Mouse (Mus musculus) limb, embryonic 15.5 days (tissue): ENCODE measurements around the gene Esrrg. TPM values are rescaled to one million over a fixed set of nuclear protein-coding genes. Genes with fewer than 3 reads are reported as not detected.

Source experiments
- ATAC-seq: fragments of 200-750 bp; cut with Nextera tagmentation; 2 replicates; pipeline ENCODE4 v1.8.0; 2017; ENCODE audit warnings: low read depth, moderate TSS enrichment; ENCODE audit not compliant: insufficient number of reproducible peaks, low FRiP score, low TSS enrichment
- H3K27ac ChIP-seq: fragments of 300-500 bp; sonication (generic); 2 replicates; pipeline ENCODE4 v1.5.1; 2015; ENCODE audit warnings: moderate library complexity, mild to moderate bottlenecking, inconsistent platforms
- H3K27me3 ChIP-seq: fragments of 300-500 bp; sonication (generic); 2 replicates; pipeline ENCODE4 v1.6.1; 2015; ENCODE audit warnings: inconsistent platforms
- H3K36me3 ChIP-seq: fragments of 300-500 bp; sonication (generic); 2 replicates; pipeline ENCODE4 v1.6.1; 2015; ENCODE audit warnings: inconsistent platforms
- H3K4me1 ChIP-seq: fragments of 300-500 bp; sonication (generic); 2 replicates; pipeline ENCODE4 v1.6.1; 2015; ENCODE audit warnings: inconsistent platforms
- H3K4me2 ChIP-seq: fragments of 300-500 bp; sonication (generic); 2 replicates; pipeline ENCODE4 v1.6.1; 2015; ENCODE audit warnings: mild to moderate bottlenecking, inconsistent platforms
- H3K4me3 ChIP-seq: fragments of 300-500 bp; sonication (generic); 2 replicates; pipeline ENCODE4 v1.5.1; 2015; ENCODE audit warnings: mild to moderate bottlenecking, inconsistent platforms
- H3K9ac ChIP-seq: fragments of 300-500 bp; sonication (generic); 2 replicates; pipeline ENCODE4 v1.6.1; 2015; ENCODE audit warnings: inconsistent platforms
- H3K9me3 ChIP-seq: fragments of 300-500 bp; sonication (generic); 2 replicates; pipeline ENCODE4 v1.6.1; 2016; ENCODE audit warnings: inconsistent platforms
- WGBS: fragments of 180-500 bp; shearing (Covaris S2); methylation state at CpG from one replicate; pipeline ENCODE4 v1.1.7; 2015; 5-methylcytosine and 5-hydroxymethylcytosine counted together
- polyA plus RNA-seq: library from polyadenylated mRNA; unstranded; fragments of >200 nt; fragmentation: Nextera tagmentation; extraction: Ambion mirVana; gene quantifications from 2 replicates; pipeline ENCODE4 v1.2.1, GENCODE M21; 2015

Gene Esrrg
- polyA plus RNA-seq, 1 experiment from 2014 or later = 1.8 TPM

DNA sequence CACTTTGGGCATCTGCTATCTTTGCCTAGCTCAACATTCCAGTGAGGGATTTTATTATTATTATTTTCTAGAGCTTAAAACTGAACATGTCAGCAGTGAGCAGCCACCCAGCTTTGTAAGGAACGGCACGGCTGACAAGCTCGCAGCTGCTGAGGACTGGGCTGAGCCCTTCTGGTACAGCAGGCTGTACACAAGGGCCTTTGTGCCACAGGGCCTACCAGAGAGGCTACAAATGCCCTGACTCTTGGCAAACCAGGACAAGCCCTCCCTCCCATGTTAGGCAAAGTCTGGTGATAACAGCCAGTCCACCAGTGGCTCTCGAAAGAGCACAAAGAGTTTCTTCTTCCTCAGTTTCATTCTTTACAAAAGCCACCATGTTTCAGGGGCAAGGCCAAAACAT lies 75.9 kb downstream of the Esrrg start:
- no peak overlapping the region for H3K4me3 ChIP-seq
- H3K27ac ChIP-seq = no peak overlapping the region
- no peak for ATAC-seq
- no peaks in the 10 kb centered on the region for H3K27me3 ChIP-seq
- no peaks in the 10 kb centered on the region for H3K4me1 ChIP-seq
- no peak overlapping the region for H3K9ac ChIP-seq
- H3K36me3 ChIP-seq = no peaks in the 10 kb centered on the region
- H3K9me3 ChIP-seq = no peaks in the 10 kb centered on the region
- H3K4me2 ChIP-seq = no peak overlapping the region
- 67% methylated on average over 4 of the region's 4 CpGs for WGBS

DNA sequence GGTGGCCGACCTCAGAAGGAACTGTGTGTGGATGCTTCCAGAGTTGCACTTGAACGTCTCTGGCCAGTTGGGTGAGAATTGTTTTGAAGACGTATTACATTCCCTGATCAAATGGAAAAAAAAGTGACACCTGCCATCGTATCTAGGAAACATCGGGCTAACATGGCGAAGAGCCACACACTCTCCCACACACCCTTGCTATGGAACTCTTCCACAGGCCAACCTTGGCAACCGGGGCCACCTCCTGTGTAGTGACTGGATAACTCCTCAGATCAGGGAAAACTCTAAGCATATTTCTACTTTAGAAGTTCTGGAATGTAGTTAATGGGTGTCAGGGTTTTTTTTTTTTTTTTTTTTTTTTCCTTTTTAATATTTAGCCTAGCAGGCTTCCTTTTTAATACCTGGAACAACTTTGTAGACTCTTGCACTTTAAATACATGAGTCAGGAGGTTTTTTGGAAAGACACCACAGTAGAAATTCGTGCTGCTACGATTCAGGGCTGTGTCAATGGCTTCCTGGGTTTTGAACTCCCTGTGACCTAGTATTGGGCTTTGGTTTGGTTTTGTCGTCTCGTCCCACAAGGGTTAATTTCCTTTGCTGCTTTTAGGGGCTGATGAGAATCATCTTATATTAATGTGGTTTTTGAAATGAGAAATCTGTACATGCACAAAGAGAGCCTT lies 83.4 kb downstream of the Esrrg start:
- WGBS = 80% methylated on average over 11 of the region's 11 CpGs
- Histone ChIP-seq H3K27me3 (no peaks in the 10 kb centered on the region), H3K9ac (no peak overlapping the region), H3K9me3 (no peaks in the 10 kb centered on the region), H3K36me3 (no peaks in the 10 kb centered on the region), H3K27ac (no peak overlapping the region), H3K4me3 (no peak overlapping the region), H3K4me2 (no peak overlapping the region), H3K4me1 (no peaks in the 10 kb centered on the region)
- no peak for ATAC-seq

DNA sequence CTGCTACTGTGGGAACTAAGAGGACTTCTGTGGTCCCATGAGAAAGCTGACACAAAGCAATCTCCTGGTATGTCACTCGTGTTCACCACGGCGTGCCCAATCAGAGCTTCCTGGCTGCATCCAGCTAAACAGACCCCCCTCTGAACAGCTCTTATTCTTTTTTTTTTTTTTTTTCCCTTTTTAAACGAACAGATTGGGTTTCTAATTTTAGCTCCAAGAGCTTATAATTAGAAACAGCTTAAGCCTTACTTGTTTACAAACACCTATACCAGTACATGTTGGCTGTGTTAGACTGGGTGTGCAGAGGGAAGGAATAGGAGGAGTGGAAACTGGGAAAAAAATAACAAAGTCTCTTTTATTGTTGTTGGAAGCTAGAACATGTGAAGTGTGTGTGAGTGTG lies 86.3 kb downstream of the Esrrg start:
- no peaks in the 10 kb centered on the region for H3K4me1 ChIP-seq
- H3K9ac ChIP-seq = no peak overlapping the region
- ATAC-seq = no peak
- no peaks in the 10 kb centered on the region for H3K9me3 ChIP-seq
- no peak overlapping the region for H3K4me3 ChIP-seq
- H3K27ac ChIP-seq = no peak overlapping the region
- H3K27me3 ChIP-seq = no peaks in the 10 kb centered on the region
- H3K36me3 ChIP-seq = no peaks in the 10 kb centered on the region
- no peak overlapping the region for H3K4me2 ChIP-seq
- WGBS = 36% methylated on average over 4 of the region's 4 CpGs

DNA sequence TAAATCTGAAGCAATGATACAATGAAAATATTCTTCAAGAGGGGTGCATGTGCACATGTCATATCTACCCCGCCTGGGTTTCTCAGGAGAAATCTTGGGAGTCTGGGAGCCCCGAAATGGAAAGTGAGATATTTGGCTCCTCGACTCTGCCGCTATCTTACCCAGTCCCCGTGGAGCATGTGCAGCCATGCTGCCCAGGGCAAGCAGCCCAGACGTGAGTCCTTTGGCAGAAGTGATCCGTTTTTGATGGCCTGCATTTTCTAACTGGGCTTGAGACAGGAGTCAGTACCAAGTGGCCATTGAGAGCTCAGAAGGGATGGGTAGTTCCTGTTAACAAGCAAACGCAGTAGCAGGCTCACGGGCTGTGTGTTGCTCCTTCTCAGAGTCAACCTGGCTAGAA lies 89.6 kb downstream of the Esrrg start:
- 86% methylated on average over 9 of the region's 9 CpGs for WGBS
- Histone ChIP-seq H3K9ac (no peak overlapping the region), H3K36me3 (no peaks in the 10 kb centered on the region), H3K4me2 (no peak overlapping the region), H3K27ac (no peak overlapping the region), H3K27me3 (no peaks in the 10 kb centered on the region), H3K4me3 (no peak overlapping the region), H3K4me1 (no peaks in the 10 kb centered on the region), H3K9me3 (no peaks in the 10 kb centered on the region)
- no peak for ATAC-seq

GRCm38 (mm10) chr1:187700963-187701362 lies 92.4 kb downstream of the Esrrg start:
- Histone ChIP-seq H3K36me3 (no peaks in the 10 kb centered on the region), H3K9ac (no peak overlapping the region), H3K4me1 (no peaks in the 10 kb centered on the region), H3K27ac (no peak overlapping the region), H3K9me3 (no peaks in the 10 kb centered on the region), H3K4me2 (no peak overlapping the region), H3K4me3 (no peak overlapping the region), H3K27me3 (no peaks in the 10 kb centered on the region)
- WGBS = 78% methylated on average over 2 of the region's 2 CpGs
- no peak for ATAC-seq

- Histone ChIP-seq H3K4me1 (no peaks in the 10 kb centered on the region), H3K9ac (no peak overlapping the region), H3K36me3 (no peaks in the 10 kb centered on the region), H3K4me2 (no peak overlapping the region), H3K27me3 (no peaks in the 10 kb centered on the region), H3K27ac (no peak overlapping the region), H3K9me3 (no peaks in the 10 kb centered on the region), H3K4me3 (no peak overlapping the region)
- ATAC-seq = no peak
- WGBS = 77% methylated on average over 4 of the region's 4 CpGs
Observed at GRCm38 (mm10) chr1:187704921-187705320, 96.3 kb downstream of the Esrrg start.

- Histone ChIP-seq H3K9me3 (no peaks in the 10 kb centered on the region), H3K4me3 (no peak overlapping the region), H3K27me3 (no peaks in the 10 kb centered on the region), H3K36me3 (no peaks in the 10 kb centered on the region), H3K9ac (no peak overlapping the region), H3K4me2 (no peak overlapping the region), H3K4me1 (no peaks in the 10 kb centered on the region), H3K27ac (no peak overlapping the region)
- ATAC-seq = no peak
- WGBS = 68% methylated on average over 5 of the region's 5 CpGs
Observed at GRCm38 (mm10) chr1:187705348-187705747, 96.8 kb downstream of the Esrrg start.

- no peak overlapping the region for H3K9ac ChIP-seq
Observed at GRCm38 (mm10) chr1:187706046-187706445, 97.5 kb downstream of the Esrrg start.

GRCm38 (mm10) chr1:187707176-187707575 lies 98.6 kb downstream of the Esrrg start:
- Histone ChIP-seq H3K27ac (no peak overlapping the region), H3K9me3 (no peaks in the 10 kb centered on the region), H3K4me3 (no peak overlapping the region), H3K27me3 (no peaks in the 10 kb centered on the region), H3K9ac (no peak overlapping the region), H3K36me3 (no peaks in the 10 kb centered on the region), H3K4me1 (no peaks in the 10 kb centered on the region), H3K4me2 (no peak overlapping the region)
- no peak for ATAC-seq

More at GRCm38 (mm10) chr1:187706046-187706445, 97.5 kb downstream of the Esrrg start:
- WGBS = 54% methylated on average over 6 of the region's 6 CpGs
- no peaks in the 10 kb centered on the region for H3K9me3 ChIP-seq
- no peaks in the 10 kb centered on the region for H3K27me3 ChIP-seq
- H3K27ac ChIP-seq = no peak overlapping the region
- H3K4me1 ChIP-seq = no peaks in the 10 kb centered on the region
- no peaks in the 10 kb centered on the region for H3K36me3 ChIP-seq
- no peak for ATAC-seq
- no peak overlapping the region for H3K4me2 ChIP-seq
- H3K4me3 ChIP-seq = no peak overlapping the region

- H3K27me3 ChIP-seq = no peaks in the 10 kb centered on the region
- H3K9ac ChIP-seq = no peak overlapping the region
- H3K4me3 ChIP-seq = no peak overlapping the region
- no peak overlapping the region for H3K4me2 ChIP-seq
- no peaks in the 10 kb centered on the region for H3K4me1 ChIP-seq
- no peak overlapping the region for H3K27ac ChIP-seq
- ATAC-seq = no peak
- H3K36me3 ChIP-seq = no peaks in the 10 kb centered on the region
- 81% methylated on average over 8 of the region's 8 CpGs for WGBS
- no peaks in the 10 kb centered on the region for H3K9me3 ChIP-seq
Observed at GRCm38 (mm10) chr1:187710434-187710948, 101.9 kb downstream of the Esrrg start.

GRCm38 (mm10) chr1:187721035-187721434 lies 112.4 kb downstream of the Esrrg start:
- Histone ChIP-seq H3K9ac (no peak overlapping the region), H3K9me3 (no peaks in the 10 kb centered on the region), H3K27me3 (no peaks in the 10 kb centered on the region), H3K27ac (no peak overlapping the region), H3K4me1 (no peaks in the 10 kb centered on the region), H3K36me3 (no peaks in the 10 kb centered on the region), H3K4me2 (no peak overlapping the region), H3K4me3 (no peak overlapping the region)
- no peak for ATAC-seq
- 82% methylated on average over 3 of the region's 3 CpGs for whole genome bisulfite sequencing

- H3K9ac ChIP-seq = no peak overlapping the region
- no peaks in the 10 kb centered on the region for H3K4me1 ChIP-seq
- H3K36me3 ChIP-seq = no peaks in the 10 kb centered on the region
- no peak for ATAC-seq
- no peaks in the 10 kb centered on the region for H3K27me3 ChIP-seq
- no peak overlapping the region for H3K4me2 ChIP-seq
- H3K27ac ChIP-seq = no peak overlapping the region
- WGBS = 62% methylated on average over 9 of the region's 9 CpGs
- no peaks in the 10 kb centered on the region for H3K9me3 ChIP-seq
- H3K4me3 ChIP-seq = no peak overlapping the region
Observed at GRCm38 (mm10) chr1:187722016-187722415, 113.4 kb downstream of the Esrrg start.

DNA sequence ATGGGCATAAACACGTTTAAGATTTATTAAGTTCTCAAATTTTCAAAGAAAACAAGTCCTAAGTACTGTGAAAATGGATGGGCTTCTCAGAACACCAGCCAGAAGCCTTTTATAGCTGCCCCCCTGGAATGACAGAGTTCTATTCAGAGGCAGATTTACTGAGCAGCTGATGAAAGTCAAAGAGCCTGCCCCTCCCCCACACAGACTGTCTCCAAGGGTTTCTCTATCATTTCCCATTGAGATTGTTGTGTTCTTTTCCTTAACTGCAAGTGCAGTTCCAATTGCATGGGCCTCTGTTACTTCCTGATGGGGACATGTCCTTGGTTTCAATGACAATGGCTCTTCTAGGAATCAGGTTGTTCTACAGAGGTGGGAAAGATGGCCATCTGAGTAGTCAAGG lies 116.1 kb downstream of the Esrrg start:
- H3K27me3 ChIP-seq = no peaks in the 10 kb centered on the region
- H3K9ac ChIP-seq = no peak overlapping the region
- no peaks in the 10 kb centered on the region for H3K9me3 ChIP-seq
- no peaks in the 10 kb centered on the region for H3K36me3 ChIP-seq
- no peak overlapping the region for H3K4me2 ChIP-seq
- no peaks in the 10 kb centered on the region for H3K4me1 ChIP-seq
- no peak overlapping the region for H3K4me3 ChIP-seq
- ATAC-seq = no peak
- no peak overlapping the region for H3K27ac ChIP-seq
- 35% methylated on average over 1 of the region's 1 CpGs for WGBS
